Mouse (Mus musculus) G1E (cell line): ENCODE measurements around the gene Slc20a1. TPM values are rescaled to one million over a fixed set of nuclear protein-coding genes. Genes with fewer than 3 reads are reported as not detected.

Experiments used
- ATAC-seq: 2 replicates; pipeline ENCODE4 v1.8.0; 2016; ENCODE audit warnings: mild to moderate bottlenecking; ENCODE audit not compliant: insufficient number of reproducible peaks, poor library complexity, low FRiP score, severe bottlenecking; ENCODE audit errors: extremely low read depth
- DNase-seq: peaks from one replicate; pipeline ENCODE4 v3.0.0; 2012; ENCODE audit warnings: low spot score
- H3K27me3 ChIP-seq: 2 replicates; pipeline ENCODE4 v1.6.1; 2012; ENCODE audit warnings: mild to moderate bottlenecking, low read length, inconsistent platforms; ENCODE audit not compliant: insufficient read depth
- H3K36me3 ChIP-seq: replicated peaks from 2 replicates; pipeline ENCODE3; 2012; ENCODE audit warnings: mild to moderate bottlenecking, inconsistent platforms
- H3K4me1 ChIP-seq: 2 replicates; pipeline ENCODE4 v1.6.1; 2012; ENCODE audit warnings: low read depth, low read length, inconsistent platforms, mixed read lengths; ENCODE audit not compliant: insufficient read depth
- H3K4me3 ChIP-seq: 2 replicates; pipeline ENCODE4 v1.5.1; 2012; ENCODE audit warnings: low read depth, mild to moderate bottlenecking, inconsistent platforms, low read length, moderate library complexity, mixed read lengths
- H3K9me3 ChIP-seq: replicated peaks from 2 replicates; pipeline ENCODE4 v1.6.1; 2012; ENCODE audit warnings: inconsistent platforms
- CTCF ChIP-seq: IDR thresholded peaks from 2 replicates; pipeline ENCODE4 v1.5.1; 2012; ENCODE audit warnings: low read depth, low read length, inconsistent platforms, mixed read lengths
- GATA1 ChIP-seq: IDR thresholded peaks from 2 replicates; pipeline ENCODE4 v1.6.1; 2012; ENCODE audit warnings: borderline replicate concordance, low read length, inconsistent platforms, mixed read lengths
- GATA2 ChIP-seq: IDR thresholded peaks from 2 replicates; pipeline ENCODE4 v1.6.1; 2012; ENCODE audit warnings: low read depth, low read length, inconsistent platforms, borderline replicate concordance
- POLR2AphosphoS5 ChIP-seq: IDR thresholded peaks from 2 replicates; pipeline ENCODE4 v1.6.1; 2012; ENCODE audit warnings: low read depth, low read length, inconsistent platforms; ENCODE audit not compliant: insufficient replicate concordance
- TAL1 ChIP-seq: conservative IDR thresholded peaks from 2 replicates; pipeline ENCODE4 v1.6.1; 2012; ENCODE audit warnings: low read depth, low read length, inconsistent platforms, mixed read lengths
- polyA plus RNA-seq: library from polyadenylated mRNA; stranded (reverse); fragments of >175 nt; gene quantifications from 2 replicates; pipeline ENCODE4 v1.2.3, GENCODE M21; 2012
- total RNA-seq, 2 experiments: library from RNA; stranded (forward) in 1 of 2; stranded (reverse) in 1 of 2; fragments of 200-1000 nt in 1 of 2; fragments of >200 nt in 1 of 2; fragmentation: Nextera tagmentation in 1 of 2; gene quantifications; 2 replicates each; pipeline ENCODE4 v1.2.3; 2014 to 2017

The Slc20a1 gene
- total and polyA plus RNA-seq, 3 experiments: 31.6 to 88.4 (median 47.7) TPM

- no peak for TF ChIP-seq GATA1
- TF ChIP-seq TAL1: no peak
- TF ChIP-seq GATA2: no peak
- no peak for TF ChIP-seq CTCF
- no peak for TF ChIP-seq POLR2AphosphoS5
- Histone ChIP-seq H3K4me3 (no peak overlapping the region), H3K36me3 (no peaks in the 10 kb centered on the region), H3K4me1 (peaks cover 87% of the 10 kb centered on the region), H3K27me3 (no peaks in the 10 kb centered on the region), H3K9me3 (no peaks in the 10 kb centered on the region)
- DNase-seq: no peak
- ATAC-seq: no peak
Measured at GRCm38 (mm10) chr2:129229316-129229715, 30.8 kb downstream of the Slc20a1 start.

GRCm38 (mm10) chr2:129232023-129232422 is 33.5 kb downstream of the Slc20a1 start:
- DNase-seq (no peak), ATAC-seq (no peak)
- Histone ChIP-seq H3K9me3 (no peaks in the 10 kb centered on the region), H3K4me3 (no peak overlapping the region), H3K27me3 (no peaks in the 10 kb centered on the region), H3K36me3 (no peaks in the 10 kb centered on the region), H3K4me1 (peaks cover 75% of the 10 kb centered on the region)
- TF ChIP-seq CTCF (no peak), GATA1 (no peak), GATA2 (no peak), TAL1 (no peak), POLR2AphosphoS5 (no peak)

DNA sequence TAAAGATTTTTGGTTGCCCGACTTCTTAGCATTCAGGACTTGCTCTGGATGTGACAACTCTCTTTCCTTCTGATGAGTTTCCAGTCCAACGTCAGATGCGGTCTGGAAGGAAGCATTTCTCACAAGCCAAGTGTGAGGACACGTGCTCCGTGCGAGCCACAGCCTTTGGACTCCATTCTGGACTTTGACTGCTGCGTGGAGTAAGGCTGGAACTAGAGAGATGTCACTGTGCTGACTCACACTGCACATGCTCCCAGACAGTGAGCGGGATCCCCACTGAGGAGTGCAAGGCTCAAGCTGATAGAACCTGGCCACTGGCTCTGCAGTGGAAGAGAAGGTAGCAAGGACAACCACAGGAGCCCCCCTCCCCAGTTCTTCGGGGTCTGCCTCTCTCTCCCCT is 33.9 kb downstream of the Slc20a1 start:
- Histone ChIP-seq H3K9me3 (no peaks in the 10 kb centered on the region), H3K36me3 (no peaks in the 10 kb centered on the region), H3K4me3 (no peak overlapping the region), H3K27me3 (no peaks in the 10 kb centered on the region), H3K4me1 (peaks cover 71% of the 10 kb centered on the region)
- no peak for DNase-seq
- no peak for ATAC-seq
- no peak for TF ChIP-seq POLR2AphosphoS5
- TF ChIP-seq GATA2: no peak
- TF ChIP-seq GATA1: no peak
- no peak for TF ChIP-seq CTCF
- TF ChIP-seq TAL1: no peak

- Histone ChIP-seq H3K36me3 (no peaks in the 10 kb centered on the region), H3K9me3 (no peaks in the 10 kb centered on the region), H3K27me3 (no peaks in the 10 kb centered on the region), H3K4me3 (no peak overlapping the region; the same call in 1 of the 2 replicates), H3K4me1 (peaks cover 64% of the 10 kb centered on the region)
- ATAC-seq (no peak), DNase-seq (no peak)
- no peak for TF ChIP-seq CTCF
- no peak for TF ChIP-seq GATA2
- no peak for TF ChIP-seq TAL1
- no peak for TF ChIP-seq GATA1
- TF ChIP-seq POLR2AphosphoS5: no peak
Measured at GRCm38 (mm10) chr2:129233218-129233617, 34.7 kb downstream of the Slc20a1 start.

DNA sequence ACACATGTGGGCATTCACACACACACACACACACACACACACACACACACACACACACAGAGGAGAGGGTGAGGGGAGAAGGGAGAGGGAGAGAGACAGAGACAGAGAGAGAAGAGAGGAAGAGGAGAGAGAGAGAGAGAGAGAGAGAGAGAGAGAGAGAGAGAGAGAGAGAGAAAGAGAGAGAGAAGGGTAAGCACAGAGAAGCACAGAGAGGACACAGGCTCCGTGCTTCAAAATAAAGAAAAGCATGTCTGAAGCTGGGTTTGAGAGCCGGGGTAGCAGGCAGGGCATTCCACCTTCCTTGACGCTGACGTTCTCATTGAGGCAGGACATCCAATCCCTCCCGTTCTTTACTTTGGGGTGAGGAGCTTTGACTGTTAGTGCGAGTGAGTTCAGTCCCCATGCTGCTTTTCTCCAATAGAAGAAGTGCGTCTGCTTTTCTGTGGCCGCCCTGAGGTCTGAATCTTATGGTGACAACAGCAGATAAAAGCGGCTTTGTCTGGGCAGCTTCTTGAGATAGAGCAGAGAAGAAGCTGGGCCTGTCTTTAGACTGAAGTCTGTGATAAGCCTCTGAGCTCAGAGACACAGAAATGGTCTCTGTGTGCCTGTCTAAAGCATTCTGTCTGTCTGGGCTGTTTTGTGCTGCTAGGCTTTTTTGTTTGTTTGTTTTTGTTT is 35.4 kb downstream of the Slc20a1 start:
- no peak for TF ChIP-seq GATA1
- no peak for TF ChIP-seq TAL1
- TF ChIP-seq CTCF: no peak
- no peak for TF ChIP-seq POLR2AphosphoS5
- no peak for TF ChIP-seq GATA2
- DNase-seq (no peak), ATAC-seq (peak; percentile 40)
- H3K4me3 ChIP-seq: peak overlapping the region; percentile 5; the same call in 1 of the 2 replicates
- H3K9me3 ChIP-seq: no peaks in the 10 kb centered on the region
- H3K27me3 ChIP-seq: no peaks in the 10 kb centered on the region
- no peaks in the 10 kb centered on the region for H3K36me3 ChIP-seq
- peaks cover 60% of the 10 kb centered on the region for H3K4me1 ChIP-seq

- TF ChIP-seq TAL1: no peak
- no peak for TF ChIP-seq GATA1
- no peak for TF ChIP-seq CTCF
- TF ChIP-seq GATA2: no peak
- no peak for TF ChIP-seq POLR2AphosphoS5
- Histone ChIP-seq H3K27me3 (no peaks in the 10 kb centered on the region), H3K36me3 (no peaks in the 10 kb centered on the region), H3K4me3 (no peak overlapping the region; the same call in 1 of the 2 replicates), H3K9me3 (no peaks in the 10 kb centered on the region), H3K4me1 (peaks cover 57% of the 10 kb centered on the region)
- 0 out of 2 replicates have a peak, but pooled peaks have one; percentile 22 for ATAC-seq
- DNase-seq: no peak
Measured at GRCm38 (mm10) chr2:129234731-129235130, 36.2 kb downstream of the Slc20a1 start.
